Mouse (Mus musculus): ENCODE measurements around the gene Hist1h3a.
"Not testable (repeated sequence)": the region's sequence is repeated elsewhere in the genome, so short reads cannot be mapped to it uniquely, and the experiment has no call there.

Hist1h3a gene

GRCm38 (mm10) chr13:23761871-23762821 lies at the start of gene Hist1h3a:
TSS of gene Hist1h3a (minus strand) at chr13:23762386.
- peak; percentile 89 for DNase-seq (ENCODE audit: low read depth, low spot score)

- DNase-seq (ENCODE audit: low read depth, low spot score): no peak
Measured at GRCm38 (mm10) chr13:23806422-23807052, 44.4 kb upstream of the Hist1h3a start, which contains the start of gene Slc17a2. TSS of gene Slc17a2 (plus strand) at chr13:23806993.

GRCm38 (mm10) chr13:23804532-23804931 lies 42.3 kb upstream of the Hist1h3a start:
- DNase-seq (ENCODE audit: low read depth, low spot score): no peak

- DNase-seq (ENCODE audit: low read depth, low spot score): no peak
Measured at GRCm38 (mm10) chr13:23799405-23799804, 37.2 kb upstream of the Hist1h3a start.

- peak; percentile 59 for DNase-seq (ENCODE audit: low read depth, low spot score)
Measured at GRCm38 (mm10) chr13:23792520-23792919, 30.3 kb upstream of the Hist1h3a start.

GRCm38 (mm10) chr13:23779025-23779424 lies 16.8 kb upstream of the Hist1h3a start:
- no peak for DNase-seq (ENCODE audit: low read depth, low spot score)

- DNase-seq (ENCODE audit: low read depth, low spot score): peak; percentile 50
Measured at GRCm38 (mm10) chr13:23778339-23778738, 16.2 kb upstream of the Hist1h3a start.

- peak; percentile 95 for DNase-seq (ENCODE audit: low read depth, low spot score)
Measured at GRCm38 (mm10) chr13:23772561-23773313, 10.6 kb upstream of the Hist1h3a start.

- not testable (repeated sequence) for DNase-seq (ENCODE audit: low read depth, low spot score)
Measured at GRCm38 (mm10) chr13:23769613-23770012, 7.4 kb upstream of the Hist1h3a start, which contains the start of gene Trim38. TSS of gene Trim38 (plus strand) at chr13:23769913.

- no peak for DNase-seq (ENCODE audit: low read depth, low spot score)
Measured at GRCm38 (mm10) chr13:23768834-23769397, 6.7 kb upstream of the Hist1h3a start.

- no peak for DNase-seq (ENCODE audit: low read depth, low spot score)
Measured at GRCm38 (mm10) chr13:23766772-23767171, 4.6 kb upstream of the Hist1h3a start.

- no peak for DNase-seq (ENCODE audit: low read depth, low spot score)
Measured at GRCm38 (mm10) chr13:23765172-23765513, 3.0 kb upstream of the Hist1h3a start.

GRCm38 (mm10) chr13:23764324-23765171 lies 2.4 kb upstream of the Hist1h3a start:
- DNase-seq (ENCODE audit: low read depth, low spot score): peak; percentile 83

GRCm38 (mm10) chr13:23763586-23764323 lies 1.6 kb upstream of the Hist1h3a start, which contains the start of gene Hist1h1a:
TSS of gene Hist1h1a (plus strand) at chr13:23763666.
- DNase-seq (ENCODE audit: low read depth, low spot score): peak; percentile 96

- no peak for DNase-seq (ENCODE audit: low read depth, low spot score)
Measured at GRCm38 (mm10) chr13:23763242-23763585, 1.0 kb upstream of the Hist1h3a start.

GRCm38 (mm10) chr13:23760972-23761864 lies 968 bp downstream of the Hist1h3a start, which contains the start of gene Hist1h4a:
TSS of gene Hist1h4a (minus strand) at chr13:23761230.
- peak; percentile 99 for DNase-seq (ENCODE audit: low read depth, low spot score)

- DNase-seq (ENCODE audit: low read depth, low spot score): peak; percentile 83
Measured at GRCm38 (mm10) chr13:23760240-23760971, 1.8 kb downstream of the Hist1h3a start.

- DNase-seq (ENCODE audit: low read depth, low spot score): no peak
Measured at GRCm38 (mm10) chr13:23759916-23760239, 2.3 kb downstream of the Hist1h3a start.

Data from ZHBTc4 (cell line).